Mouse (Mus musculus): ENCODE data around the gene Fance. TPM values are rescaled to one million over a fixed set of nuclear protein-coding genes. Genes with fewer than 3 reads are reported as not detected.
"Not testable (repeated sequence)": the region's sequence is repeated elsewhere in the genome, so short reads cannot be mapped to it uniquely, and the experiment has no call there.

Gene Fance
- polyA plus RNA-seq, 1 experiment from 2014 or later: 7.3 TPM

DNA sequence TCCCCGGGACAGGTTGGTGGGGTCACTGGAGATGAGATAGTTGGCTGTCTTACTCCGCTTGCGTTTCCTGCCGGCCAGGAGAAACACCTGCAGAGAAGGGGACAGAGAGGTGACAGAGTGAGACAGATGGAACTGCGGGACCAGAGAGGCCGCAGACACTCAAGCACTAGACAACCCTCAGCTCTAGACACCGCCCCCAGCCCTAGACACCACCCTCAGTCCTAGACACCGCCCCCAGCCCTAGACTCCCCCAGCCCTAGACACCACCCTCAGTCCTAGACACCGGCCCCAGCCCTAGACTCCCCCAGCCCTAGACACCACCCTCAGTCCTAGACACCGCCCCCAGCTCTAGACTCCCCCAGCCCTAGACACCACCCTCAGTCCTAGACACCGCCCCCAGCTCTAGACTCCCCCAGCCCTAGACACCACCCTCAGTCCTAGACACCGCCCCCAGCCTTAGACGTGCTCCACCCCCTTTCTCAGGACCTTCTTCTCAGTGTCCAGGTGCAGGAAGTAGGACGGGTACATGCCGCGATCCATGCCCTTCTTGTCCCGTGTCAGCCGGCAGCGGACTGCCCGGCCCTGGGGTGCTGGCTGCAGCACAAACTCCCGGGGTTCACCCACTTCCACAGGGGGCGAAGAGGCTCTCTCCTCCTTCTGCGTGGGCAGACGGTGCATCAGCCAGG is 45.4 kb downstream of the Fance start:
- peaks cover 49% of the 10 kb centered on the region for H3K27me3 ChIP-seq (ENCODE audit: control insufficient read depth, insufficient read depth, low read depth, low read length)
- 23% methylated on average over 24 of the region's 24 CpGs for WGBS (ENCODE audit: insufficient replicate concordance)
- not testable (repeated sequence) for H3K36me3 ChIP-seq (ENCODE audit: control insufficient read depth, insufficient read depth); H3K4me3 ChIP-seq (ENCODE audit: low read depth, low read length); H3K9me3 ChIP-seq (replicated peaks; ENCODE audit: control insufficient read depth, low read length); H3K9ac ChIP-seq (ENCODE audit: low read depth, low read length); ATAC-seq (ENCODE audit: low read depth); H3K4me1 ChIP-seq (ENCODE audit: control insufficient read depth, low read depth, low read length); H3K27ac ChIP-seq (ENCODE audit: low read length); H3K4me2 ChIP-seq (ENCODE audit: low read depth, low read length)

DNA sequence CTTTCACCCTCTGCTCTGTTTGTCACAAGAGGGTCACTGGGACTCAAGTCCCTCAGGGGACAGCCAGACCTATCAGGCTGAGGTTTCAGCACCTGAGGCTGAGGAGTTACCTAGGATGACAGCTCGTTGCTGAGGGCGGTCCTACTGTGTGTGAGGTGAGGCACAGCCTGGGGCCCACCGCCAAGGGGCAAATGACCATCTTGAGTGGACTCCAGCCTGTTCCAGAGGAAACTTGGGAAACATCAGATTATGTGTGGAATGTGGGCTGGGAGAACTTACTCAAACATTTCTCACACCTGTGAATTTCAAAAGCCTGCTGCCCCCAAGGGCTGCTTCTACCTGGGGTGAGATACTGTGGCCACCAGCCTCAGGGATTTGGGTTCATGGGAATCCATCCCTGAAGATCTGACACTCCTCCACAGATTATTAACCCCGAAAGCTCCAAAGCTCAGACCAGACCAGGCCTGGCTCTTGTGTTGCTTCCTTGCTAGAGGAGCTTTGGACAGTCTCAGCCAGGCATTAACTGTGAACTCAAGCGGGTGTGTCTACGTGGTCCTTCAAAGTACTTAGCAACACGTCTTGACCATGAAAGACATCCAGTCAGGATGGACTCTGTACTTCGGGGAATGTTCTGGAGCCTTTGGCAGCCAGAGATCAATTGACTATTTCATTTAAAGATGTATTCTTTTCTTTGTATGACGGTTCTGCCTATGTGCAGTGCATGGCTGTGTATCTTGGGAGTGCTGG is 47.4 kb downstream of the Fance start:
- ATAC-seq (ENCODE audit: low read depth): no peak
- Histone ChIP-seq H3K36me3 (ENCODE audit: control insufficient read depth, insufficient read depth) (no peaks in the 10 kb centered on the region), H3K27me3 (ENCODE audit: control insufficient read depth, insufficient read depth, low read depth, low read length) (peaks cover 67% of the 10 kb centered on the region), H3K9me3 (replicated peaks; ENCODE audit: control insufficient read depth, low read length) (no peaks in the 10 kb centered on the region), H3K4me3 (ENCODE audit: low read depth, low read length) (no peak overlapping the region), H3K9ac (ENCODE audit: low read depth, low read length) (no peak overlapping the region), H3K27ac (ENCODE audit: low read length) (no peak overlapping the region), H3K4me1 (ENCODE audit: control insufficient read depth, low read depth, low read length) (peaks cover 3% of the 10 kb centered on the region; the same call in 1 of the 2 replicates), H3K4me2 (ENCODE audit: low read depth, low read length) (no peak overlapping the region)
- WGBS (ENCODE audit: insufficient replicate concordance): 58% methylated on average over 9 of the region's 9 CpGs

DNA sequence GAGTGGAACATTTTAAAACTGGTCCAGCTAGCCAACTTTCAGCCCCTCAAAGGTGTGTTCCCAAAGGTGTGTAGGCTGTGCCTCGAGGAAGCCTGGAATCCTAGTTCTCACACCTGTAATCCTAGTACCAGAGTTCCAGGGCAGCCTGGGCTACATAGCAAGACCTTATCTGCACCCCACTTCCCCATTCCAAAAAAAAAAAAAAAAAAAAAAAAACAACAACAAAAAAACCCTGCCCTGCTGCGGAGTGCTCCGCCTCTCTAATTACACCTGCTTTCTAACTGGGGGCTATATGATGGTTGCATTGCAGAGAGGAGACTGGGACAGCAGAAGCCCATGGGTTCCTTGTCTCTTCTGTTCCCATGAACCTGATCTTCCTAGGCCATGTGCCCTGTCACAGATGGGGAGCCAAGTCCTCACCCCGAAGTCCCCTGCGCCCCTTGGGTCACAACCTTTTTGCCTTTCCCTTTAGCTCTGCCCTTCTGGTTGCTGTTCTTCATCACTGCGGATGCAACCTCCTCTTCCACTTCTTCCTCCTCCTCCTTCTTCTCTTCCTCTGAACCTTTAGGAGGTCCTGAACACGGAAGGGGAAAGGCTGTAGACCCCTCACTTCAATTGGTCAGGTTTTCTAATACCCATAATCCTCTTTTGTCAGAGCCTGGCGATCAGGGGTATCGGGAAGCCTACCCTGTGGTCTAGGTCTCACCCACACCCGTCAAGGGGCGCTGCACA is 48.8 kb downstream of the Fance start:
- no peak overlapping the region for H3K9ac ChIP-seq (ENCODE audit: low read depth, low read length)
- WGBS (ENCODE audit: insufficient replicate concordance): 26% methylated on average over 11 of the region's 11 CpGs

DNA sequence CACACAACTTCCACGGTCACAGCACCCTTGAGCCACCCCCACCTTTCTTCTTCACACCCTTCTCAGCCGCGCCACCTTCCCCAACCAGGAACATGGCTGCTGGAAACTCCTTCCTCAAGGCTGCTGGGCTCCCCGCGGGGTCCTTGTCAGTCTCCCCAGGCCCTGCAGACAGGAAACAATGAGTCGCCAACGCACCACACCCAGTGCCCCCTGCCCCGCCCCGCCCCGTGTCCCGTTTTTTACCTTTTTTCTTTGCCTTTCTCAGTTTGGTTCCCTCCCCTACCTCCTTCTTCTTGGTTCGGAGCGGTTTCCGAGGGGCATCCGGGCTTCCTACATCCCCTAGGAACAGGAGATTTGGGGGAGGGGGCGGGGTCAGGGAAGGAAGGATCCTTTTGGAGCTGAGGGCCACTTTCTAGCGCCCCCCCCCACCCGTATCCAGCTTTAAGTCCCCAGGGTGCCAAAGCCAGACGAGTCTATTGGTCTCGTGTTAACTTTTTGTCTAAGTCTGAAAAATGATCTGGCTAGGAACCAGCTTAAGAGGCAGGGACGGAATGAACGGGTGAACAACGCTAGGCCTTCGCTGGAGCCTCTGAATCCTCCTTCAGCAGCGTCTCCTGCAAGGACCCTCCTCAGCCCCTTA is 49.5 kb downstream of the Fance start:
- no peak overlapping the region for H3K27ac ChIP-seq (ENCODE audit: low read length)
- WGBS (ENCODE audit: insufficient replicate concordance): 2% methylated on average over 25 of the region's 25 CpGs
- peaks cover 3% of the 10 kb centered on the region; the same call in 1 of the 2 replicates for H3K4me1 ChIP-seq (ENCODE audit: control insufficient read depth, low read depth, low read length)
- 0 out of 2 replicates have a peak overlapping the region, but pooled peaks have one; percentile 13 for H3K4me2 ChIP-seq (ENCODE audit: low read depth, low read length)
- no peak overlapping the region for H3K9ac ChIP-seq (ENCODE audit: low read depth, low read length)
- H3K4me3 ChIP-seq (ENCODE audit: low read depth, low read length): no peak overlapping the region
- no peak for ATAC-seq (ENCODE audit: low read depth)
- H3K9me3 ChIP-seq (replicated peaks; ENCODE audit: control insufficient read depth, low read length): no peaks in the 10 kb centered on the region
- no peaks in the 10 kb centered on the region for H3K36me3 ChIP-seq (ENCODE audit: control insufficient read depth, insufficient read depth)
- H3K27me3 ChIP-seq (ENCODE audit: control insufficient read depth, insufficient read depth, low read depth, low read length): peaks cover 72% of the 10 kb centered on the region

More for the DNA sequence above, 48.8 kb downstream of the Fance start:
- Histone ChIP-seq H3K4me2 (ENCODE audit: low read depth, low read length) (no peak overlapping the region), H3K27me3 (ENCODE audit: control insufficient read depth, insufficient read depth, low read depth, low read length) (peaks cover 72% of the 10 kb centered on the region), H3K4me1 (ENCODE audit: control insufficient read depth, low read depth, low read length) (peaks cover 3% of the 10 kb centered on the region; the same call in 1 of the 2 replicates), H3K4me3 (ENCODE audit: low read depth, low read length) (no peak overlapping the region), H3K27ac (ENCODE audit: low read length) (no peak overlapping the region), H3K36me3 (ENCODE audit: control insufficient read depth, insufficient read depth) (no peaks in the 10 kb centered on the region), H3K9me3 (replicated peaks; ENCODE audit: control insufficient read depth, low read length) (no peaks in the 10 kb centered on the region)
- no peak for ATAC-seq (ENCODE audit: low read depth)

DNA sequence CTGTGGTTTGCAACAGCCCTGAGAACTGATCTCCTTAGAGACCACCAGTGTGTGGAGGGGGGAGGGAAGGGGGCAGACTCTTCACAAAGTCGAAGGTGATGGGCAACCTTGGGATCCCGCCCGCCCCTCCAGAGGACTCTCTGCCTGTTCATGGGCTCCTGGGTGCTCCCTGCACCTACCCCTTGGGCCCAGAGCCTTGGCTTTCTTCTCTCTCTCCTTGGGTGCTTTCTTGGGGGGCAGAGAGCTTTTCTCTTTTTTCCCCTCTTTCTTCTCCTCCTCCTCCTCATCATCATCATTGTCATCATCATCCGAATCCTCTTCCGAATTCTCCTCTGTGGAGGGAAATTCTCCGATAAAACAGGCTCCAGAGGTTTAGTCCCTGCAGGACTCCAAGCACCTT is 50.2 kb downstream of the Fance start:
- no peak overlapping the region for H3K4me2 ChIP-seq (ENCODE audit: low read depth, low read length)
- ATAC-seq (ENCODE audit: low read depth): no peak
- 19% methylated on average over 6 of the region's 6 CpGs for WGBS (ENCODE audit: insufficient replicate concordance)
- H3K9ac ChIP-seq (ENCODE audit: low read depth, low read length): no peak overlapping the region
- H3K36me3 ChIP-seq (ENCODE audit: control insufficient read depth, insufficient read depth): no peaks in the 10 kb centered on the region
- peaks cover 67% of the 10 kb centered on the region for H3K27me3 ChIP-seq (ENCODE audit: control insufficient read depth, insufficient read depth, low read depth, low read length)
- no peaks in the 10 kb centered on the region for H3K9me3 ChIP-seq (replicated peaks; ENCODE audit: control insufficient read depth, low read length)
- no peak overlapping the region for H3K27ac ChIP-seq (ENCODE audit: low read length)
- H3K4me1 ChIP-seq (ENCODE audit: control insufficient read depth, low read depth, low read length): peaks cover 3% of the 10 kb centered on the region; the same call in 1 of the 2 replicates
- no peak overlapping the region for H3K4me3 ChIP-seq (ENCODE audit: low read depth, low read length)

DNA sequence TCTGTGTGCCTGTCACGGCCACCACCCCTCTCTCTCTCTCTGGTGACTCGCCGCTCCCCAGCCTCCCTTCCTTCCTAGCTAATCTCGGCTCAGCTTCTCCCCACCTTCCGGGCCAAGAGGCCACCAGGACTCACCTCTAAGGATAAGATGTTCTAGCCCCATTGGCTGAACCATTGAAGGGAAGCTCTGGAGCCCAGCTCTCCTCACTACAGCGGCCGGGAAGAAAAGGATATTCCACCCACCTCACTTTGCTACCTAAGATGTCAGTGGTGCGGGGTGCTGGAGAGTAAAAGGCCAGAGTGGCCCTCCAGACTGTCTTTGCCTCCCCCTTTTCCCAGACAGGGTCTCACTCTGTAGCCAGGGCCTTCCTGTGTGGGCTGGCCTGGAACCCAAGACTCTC is 51.8 kb downstream of the Fance start, which contains the start of gene Tulp1:
TSS of gene Tulp1 (minus strand) at position 101 of the 400 bp plus-strand sequence.
- Histone ChIP-seq H3K4me2 (ENCODE audit: low read depth, low read length) (no peak within 1 kb of the TSS), H3K36me3 (ENCODE audit: control insufficient read depth, insufficient read depth) (no peaks in the 10 kb centered on the region), H3K27me3 (ENCODE audit: control insufficient read depth, insufficient read depth, low read depth, low read length) (peaks cover 55% of the 10 kb centered on the region), H3K9ac (ENCODE audit: low read depth, low read length) (no peak within 1 kb of the TSS), H3K4me3 (ENCODE audit: low read depth, low read length) (no peak within 1 kb of the TSS), H3K27ac (ENCODE audit: low read length) (no peak within 1 kb of the TSS), H3K9me3 (replicated peaks; ENCODE audit: control insufficient read depth, low read length) (no peaks in the 10 kb centered on the region), H3K4me1 (ENCODE audit: control insufficient read depth, low read depth, low read length) (peaks cover 3% of the 10 kb centered on the region; the same call in 1 of the 2 replicates)
- WGBS (ENCODE audit: insufficient replicate concordance): 27% methylated on average over 8 of the region's 8 CpGs
- no peak for ATAC-seq (ENCODE audit: low read depth)

DNA sequence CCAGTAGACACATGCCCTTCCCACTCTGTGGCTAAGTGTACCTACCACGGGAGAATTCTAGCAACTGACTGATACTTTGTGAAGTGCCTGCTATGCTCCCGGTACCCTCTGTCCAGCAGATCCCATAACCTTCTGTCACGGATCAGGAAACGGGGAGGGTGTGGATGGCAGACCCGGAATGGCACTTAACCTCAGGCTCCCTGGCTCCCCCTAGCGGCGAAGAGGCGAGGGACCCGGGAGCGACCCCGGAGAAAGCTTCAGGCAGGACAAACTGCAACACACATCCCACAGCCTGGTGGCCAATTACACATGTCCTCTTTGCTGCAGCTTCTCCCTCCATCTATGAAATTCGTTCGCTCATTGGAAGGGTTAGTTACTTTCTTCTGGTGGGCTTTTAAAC is 55.1 kb downstream of the Fance start:
- H3K4me1 ChIP-seq (ENCODE audit: control insufficient read depth, low read depth, low read length): no peaks in the 10 kb centered on the region
- peaks cover 25% of the 10 kb centered on the region for H3K27me3 ChIP-seq (ENCODE audit: control insufficient read depth, insufficient read depth, low read depth, low read length)
- H3K27ac ChIP-seq (ENCODE audit: low read length): no peak overlapping the region
- WGBS (ENCODE audit: insufficient replicate concordance): 2% methylated on average over 13 of the region's 13 CpGs
- ATAC-seq (ENCODE audit: low read depth): 0 out of 2 replicates have a peak, but pooled peaks have one; percentile 24
- no peaks in the 10 kb centered on the region for H3K36me3 ChIP-seq (ENCODE audit: control insufficient read depth, insufficient read depth)
- no peaks in the 10 kb centered on the region for H3K9me3 ChIP-seq (replicated peaks; ENCODE audit: control insufficient read depth, low read length)
- H3K4me3 ChIP-seq (ENCODE audit: low read depth, low read length): no peak overlapping the region
- H3K4me2 ChIP-seq (ENCODE audit: low read depth, low read length): no peak overlapping the region
- H3K9ac ChIP-seq (ENCODE audit: low read depth, low read length): no peak overlapping the region

DNA sequence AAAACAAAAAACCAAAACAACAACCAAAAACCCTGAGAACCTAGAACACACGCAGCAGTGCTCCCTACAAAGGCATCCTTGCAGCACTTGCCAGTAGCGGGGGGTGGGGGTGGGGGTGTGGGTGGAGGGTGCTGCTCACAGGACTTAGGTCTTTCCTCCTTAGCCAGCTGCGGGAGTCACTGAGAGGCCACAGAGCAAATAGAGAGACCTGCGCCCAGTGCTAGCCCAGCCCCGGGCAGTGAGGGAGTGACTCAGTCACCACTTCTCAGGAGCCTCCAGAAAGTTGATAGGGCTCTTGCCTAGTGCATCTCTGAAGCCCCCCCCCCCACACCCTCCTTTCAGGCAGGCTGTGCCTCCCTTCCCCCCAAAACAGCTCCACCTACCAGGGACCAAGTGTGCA is 55.7 kb downstream of the Fance start:
- Histone ChIP-seq H3K27me3 (ENCODE audit: control insufficient read depth, insufficient read depth, low read depth, low read length) (peaks cover 21% of the 10 kb centered on the region), H3K27ac (ENCODE audit: low read length) (no peak overlapping the region), H3K4me3 (ENCODE audit: low read depth, low read length) (no peak overlapping the region), H3K4me1 (ENCODE audit: control insufficient read depth, low read depth, low read length) (no peaks in the 10 kb centered on the region), H3K36me3 (ENCODE audit: control insufficient read depth, insufficient read depth) (no peaks in the 10 kb centered on the region), H3K9me3 (replicated peaks; ENCODE audit: control insufficient read depth, low read length) (no peaks in the 10 kb centered on the region), H3K4me2 (ENCODE audit: low read depth, low read length) (no peak overlapping the region), H3K9ac (ENCODE audit: low read depth, low read length) (no peak overlapping the region)
- no peak for ATAC-seq (ENCODE audit: low read depth)
- whole genome bisulfite sequencing (ENCODE audit: insufficient replicate concordance): 59% methylated on average over 5 of the region's 5 CpGs

All from liver, embryonic 16.5 days (tissue).